Mouse (Mus musculus): ENCODE measurements at regions not wholly inside any gene's neighbourhood (a gene's known extent, or its start where the extent isn't known, plus 50 kb on each side); places are given as distances from the start of the nearest gene placed in this dataset.
A peak's percentile ranks its signal among the peaks of the same experiment; 100 is the strongest.

GRCm38 (mm10) chr9:74342176-74342575 is 232.0 kb downstream of the Wdr72 start:
- DNase-seq (ENCODE audit: low read depth, low spot score): no peak

DNA sequence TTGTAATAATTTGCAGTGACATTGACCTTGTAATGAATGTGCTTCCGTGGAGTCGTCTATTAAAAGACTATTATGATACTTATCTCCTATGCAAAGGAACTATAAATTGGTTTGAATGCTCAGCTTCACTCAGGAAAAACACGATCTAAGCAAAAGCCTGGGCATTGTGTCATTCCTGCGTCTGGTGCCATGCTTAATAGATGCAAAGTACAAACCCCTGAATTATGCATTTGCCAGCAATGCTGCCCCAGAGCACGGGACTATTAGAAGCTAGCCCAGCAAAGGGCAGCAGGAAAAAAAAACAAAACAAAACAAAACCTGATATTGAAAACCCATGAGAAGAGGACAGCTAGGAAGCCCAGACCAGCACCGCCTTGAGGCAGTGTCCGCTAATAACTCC is 234.9 kb downstream of the Wdr72 start:
- no peak for DNase-seq (ENCODE audit: low read depth, low spot score)

- DNase-seq (ENCODE audit: low read depth, low spot score): no peak
Observed at GRCm38 (mm10) chr9:74348776-74349175, 238.6 kb downstream of the Wdr72 start.

GRCm38 (mm10) chr9:74365930-74366438 is 255.8 kb downstream of the Wdr72 start:
- no peak for DNase-seq (ENCODE audit: low read depth, low spot score)

- no peak for DNase-seq (ENCODE audit: low read depth, low spot score)
Observed at GRCm38 (mm10) chr9:74376191-74376590, 266.0 kb downstream of the Wdr72 start.

DNA sequence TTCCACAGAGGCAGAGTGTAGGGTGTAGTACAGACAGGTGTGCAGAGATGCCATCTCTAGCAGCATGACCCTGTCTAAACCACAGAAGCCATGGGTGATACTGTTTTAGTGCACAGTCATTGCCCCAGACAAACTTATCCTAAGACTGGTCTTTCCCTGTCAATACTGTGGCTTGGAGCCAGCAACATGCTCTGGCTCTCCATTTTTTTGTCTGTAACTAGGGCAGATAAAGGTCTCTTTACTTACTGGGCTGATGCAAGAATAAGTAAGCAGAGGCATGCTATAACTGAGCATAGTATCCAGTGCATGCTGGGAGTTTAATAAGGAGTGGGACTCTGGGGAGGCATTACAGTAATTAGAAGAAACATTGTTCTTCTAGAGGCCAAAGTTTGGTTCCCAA is 267.0 kb downstream of the Wdr72 start:
- no peak for DNase-seq (ENCODE audit: low read depth, low spot score)

- no peak for DNase-seq (ENCODE audit: low read depth, low spot score)
Observed at GRCm38 (mm10) chr9:74384206-74384896, 274.2 kb downstream of the Wdr72 start.

- DNase-seq (ENCODE audit: low read depth, low spot score): no peak
Observed at GRCm38 (mm10) chr9:74425594-74425993, 315.4 kb downstream of the Wdr72 start.

DNA sequence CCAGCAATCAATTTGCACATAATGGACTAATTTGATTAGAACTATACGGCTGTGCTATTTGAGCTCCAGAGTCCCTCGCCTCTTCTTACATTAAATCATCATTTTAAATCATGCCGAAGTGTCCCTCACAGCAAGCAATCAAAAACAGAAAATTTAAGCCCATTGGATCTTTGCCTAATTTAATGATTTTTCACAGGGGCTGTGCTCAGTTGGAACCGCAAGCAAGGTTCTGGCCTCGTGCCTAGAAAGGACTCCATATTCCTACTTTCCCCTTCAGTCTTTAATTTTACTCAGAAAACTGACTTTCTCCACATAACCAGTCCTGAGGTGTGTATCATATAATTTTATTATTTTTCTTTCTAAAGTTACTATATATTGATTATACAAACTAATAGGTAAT is 339.8 kb downstream of the Wdr72 start:
- DNase-seq (ENCODE audit: low read depth, low spot score): no peak

GRCm38 (mm10) chr9:74461084-74461483 is 350.9 kb downstream of the Wdr72 start:
- DNase-seq (ENCODE audit: low read depth, low spot score): no peak

DNA sequence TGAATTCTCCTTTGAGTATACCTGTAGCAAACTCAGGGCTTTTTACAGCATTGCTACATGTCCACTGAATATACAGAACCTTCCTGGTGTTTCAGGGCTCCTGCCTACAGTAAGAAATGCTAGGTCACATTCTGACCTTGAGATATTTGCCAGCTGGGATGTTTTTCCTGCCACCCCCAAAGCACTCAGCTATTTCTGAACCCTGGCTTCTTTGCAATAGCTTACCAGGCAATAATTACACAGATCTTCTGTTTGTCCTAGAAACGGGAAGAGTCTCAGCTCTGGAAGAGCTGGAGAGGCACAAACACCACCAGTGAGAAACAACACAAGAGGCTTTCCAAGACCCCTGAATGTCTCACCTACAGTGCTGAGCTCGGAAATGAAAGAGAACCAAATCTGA is 366.7 kb downstream of the Wdr72 start:
- DNase-seq (ENCODE audit: low read depth, low spot score): no peak

DNA sequence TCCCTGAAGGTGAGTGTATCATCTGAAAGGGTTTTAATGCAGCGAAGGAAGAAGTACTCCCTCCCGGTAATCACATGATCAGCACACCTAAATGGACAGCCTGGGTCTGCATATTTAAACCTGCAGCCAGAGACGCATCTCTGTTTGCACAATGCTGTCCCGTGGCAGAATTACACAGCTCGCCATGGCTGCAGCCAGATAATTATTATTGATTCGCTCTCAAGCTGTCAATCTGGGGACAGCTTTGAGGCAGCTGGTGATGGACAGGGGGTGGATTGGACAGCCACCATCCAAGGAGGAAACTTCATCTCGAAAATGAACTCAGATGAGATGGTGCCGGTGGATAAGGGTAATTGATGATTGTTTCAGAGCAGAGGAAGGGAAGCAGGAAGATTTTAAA is 369.1 kb downstream of the Wdr72 start:
- DNase-seq (ENCODE audit: low read depth, low spot score): no peak

DNA sequence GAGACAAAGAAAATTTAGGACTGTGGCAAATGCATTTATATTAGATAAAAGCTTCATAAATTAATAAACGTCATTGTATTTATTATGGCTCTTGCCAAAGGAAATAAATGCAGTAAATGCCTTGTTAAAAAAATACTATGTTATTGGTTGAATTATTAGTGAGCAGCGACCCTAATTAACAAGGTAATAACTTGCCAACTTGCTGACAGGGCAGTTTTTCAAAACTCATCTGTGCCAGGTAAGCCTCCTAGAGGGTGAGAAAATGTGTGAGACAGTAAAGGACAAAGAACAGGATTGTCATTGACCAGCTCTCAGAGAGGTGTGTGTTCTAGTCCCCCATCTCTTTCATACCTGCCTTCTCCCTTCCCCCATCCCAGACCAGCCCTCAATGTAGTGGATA is 347.8 kb upstream of the Onecut1 start:
- DNase-seq (ENCODE audit: low read depth, low spot score): no peak

- DNase-seq (ENCODE audit: low read depth, low spot score): no peak
Observed at GRCm38 (mm10) chr9:74528550-74528949, 333.2 kb upstream of the Onecut1 start.

- peak; percentile 44 for DNase-seq (ENCODE audit: low read depth, low spot score)
Observed at GRCm38 (mm10) chr9:74530317-74530716, 331.4 kb upstream of the Onecut1 start.

DNA sequence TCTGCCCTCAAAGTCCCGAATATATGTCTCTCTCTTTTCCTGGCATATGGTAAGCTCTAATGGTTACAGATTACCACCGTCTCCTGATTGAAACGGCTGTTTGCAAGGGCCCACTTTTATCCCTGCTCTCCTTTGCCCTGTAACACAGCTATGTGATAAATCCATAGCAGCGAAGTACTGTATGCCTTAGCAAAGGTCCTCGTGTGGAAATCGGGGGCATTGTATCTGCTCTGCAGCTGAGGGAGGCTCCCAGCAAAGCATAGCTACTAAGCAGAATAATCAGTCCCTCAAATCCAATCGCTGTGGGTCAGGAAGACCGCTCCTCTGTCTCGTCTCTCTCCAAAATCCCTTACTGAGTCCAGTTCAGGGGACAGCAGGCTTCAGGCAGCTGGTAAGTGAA is 331.0 kb upstream of the Onecut1 start:
- DNase-seq (ENCODE audit: low read depth, low spot score): no peak

GRCm38 (mm10) chr9:74531986-74532385 is 329.7 kb upstream of the Onecut1 start:
- DNase-seq (ENCODE audit: low read depth, low spot score): no peak

DNA sequence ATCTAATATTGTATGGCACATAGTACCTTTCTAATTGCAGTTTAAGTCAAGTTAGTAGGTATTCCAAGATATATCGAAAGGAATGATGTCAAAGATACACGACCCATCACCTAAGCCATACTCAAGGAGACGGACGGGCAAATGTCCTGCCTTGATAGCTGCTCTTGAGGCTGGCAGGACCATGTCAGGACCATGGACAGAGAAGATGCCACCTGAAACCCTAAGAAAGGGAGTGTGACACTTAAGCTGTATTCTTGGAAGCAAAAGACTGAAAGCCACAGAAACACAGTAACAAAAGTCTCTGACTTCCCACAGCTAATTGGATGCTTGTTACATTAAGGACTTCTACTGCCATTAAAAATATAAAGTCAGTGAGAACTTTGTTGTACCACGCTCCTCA is 326.7 kb upstream of the Onecut1 start:
- DNase-seq (ENCODE audit: low read depth, low spot score): peak; percentile 52

DNA sequence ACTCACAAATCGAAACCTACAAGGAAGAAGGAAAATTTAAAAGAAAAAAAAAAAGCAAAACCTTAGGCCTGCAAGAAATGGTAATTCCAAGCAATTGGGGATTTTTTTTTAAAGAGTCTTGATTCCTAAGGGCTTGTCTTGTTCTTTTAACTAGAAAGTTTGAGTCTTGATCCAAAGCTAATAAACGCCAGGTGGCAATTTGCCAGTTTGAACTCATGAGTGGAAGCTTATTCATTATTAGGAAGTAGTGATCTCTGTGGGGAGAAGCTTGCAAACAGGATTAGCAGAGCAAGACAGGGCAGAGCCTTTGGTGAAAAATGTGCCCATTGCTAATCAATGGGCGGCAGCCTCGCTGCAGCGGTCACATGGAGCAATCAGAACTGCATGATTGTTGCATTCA is 305.6 kb upstream of the Onecut1 start:
- no peak for DNase-seq (ENCODE audit: low read depth, low spot score)

GRCm38 (mm10) chr9:74592757-74593156 is 269.0 kb upstream of the Onecut1 start:
- DNase-seq (ENCODE audit: low read depth, low spot score): no peak

DNA sequence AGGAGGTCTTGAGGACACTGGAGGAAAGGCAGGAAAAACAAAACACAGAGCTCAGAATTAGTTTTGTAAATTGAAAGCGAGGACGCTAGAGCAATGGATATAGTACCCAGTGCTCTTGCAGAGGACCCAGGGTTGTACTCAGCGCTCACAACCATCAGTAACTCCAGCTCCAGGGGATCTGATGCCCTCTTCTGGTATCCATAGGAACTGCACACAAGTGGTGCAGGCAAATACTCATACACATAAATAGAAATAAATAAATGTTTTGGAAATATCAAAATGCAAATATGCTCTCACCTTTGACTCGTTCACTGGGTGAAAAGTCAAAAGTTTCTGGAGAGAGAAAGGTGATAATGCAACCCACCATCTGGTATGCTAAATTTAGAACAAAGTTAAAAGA is 267.8 kb upstream of the Onecut1 start:
- no peak for DNase-seq (ENCODE audit: low read depth, low spot score)

- DNase-seq (ENCODE audit: low read depth, low spot score): no peak
Observed at GRCm38 (mm10) chr9:74604415-74604814, 257.3 kb upstream of the Onecut1 start.

GRCm38 (mm10) chr9:74621957-74622356 is 239.8 kb upstream of the Onecut1 start:
- no peak for DNase-seq (ENCODE audit: low read depth, low spot score)

DNA sequence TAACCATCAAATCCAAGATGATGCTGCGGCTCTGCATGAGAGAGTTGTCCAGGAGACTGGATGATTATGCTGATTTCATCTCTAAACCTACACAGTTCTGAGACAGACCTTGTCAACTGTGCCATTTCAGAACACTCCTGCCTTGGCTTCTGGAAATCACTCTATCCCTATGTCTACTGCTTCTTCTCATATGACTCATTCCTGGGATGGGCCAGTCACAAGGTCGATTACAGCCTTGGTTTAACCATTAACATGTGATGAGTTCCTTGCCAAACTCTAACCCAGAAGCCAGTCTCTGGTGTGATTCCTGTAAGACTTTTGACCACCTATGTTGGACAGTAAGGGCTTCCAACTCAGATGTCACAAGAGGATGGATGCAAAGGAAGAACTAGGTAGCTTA is 216.3 kb upstream of the Onecut1 start:
- DNase-seq (ENCODE audit: low read depth, low spot score): no peak
